Mouse (Mus musculus) T-helper 2 cell (primary cell): ENCODE measurements around the gene Mlph.

Experiments
- in situ Hi-C: fragments of 300-600 bp; cut with MboI, MseI; formaldehyde crosslinking; loops from one replicate; pipeline ENCODE4 v1.15.1; 2025; ENCODE audit warnings: high pct_unique_total_duplicates

The Mlph gene

GRCm38 (mm10) chr1:90968649-90969048 is 53.8 kb downstream of the Mlph start:
- in situ Hi-C loops: loop anchor here (10.0 kb wide), 1 partner anchor 356 kb away; the partner anchor contains the start of gene Espnl

- in situ Hi-C loops: loop anchor here (10.0 kb wide), 1 partner anchor 355 kb away; the partner anchor contains the start of gene Espnl
Observed at GRCm38 (mm10) chr1:90969347-90969784, 54.5 kb downstream of the Mlph start, which contains the start of gene Rab17. Gene Rab17 (minus strand): TSS chr1:90969661.

GRCm38 (mm10) chr1:90969881-90970390 is 55.1 kb downstream of the Mlph start:
- in situ Hi-C loops: loop anchor here (10.0 kb wide), 1 partner anchor 355 kb away; the partner anchor contains the start of gene Espnl

GRCm38 (mm10) chr1:90972911-90973573 is 58.2 kb downstream of the Mlph start:
- in situ Hi-C loops: no loop called here

GRCm38 (mm10) chr1:90973574-90973911 is 58.7 kb downstream of the Mlph start:
- in situ Hi-C loops: no loop called here

GRCm38 (mm10) chr1:90974906-90975649 is 60.2 kb downstream of the Mlph start:
- in situ Hi-C loops: loop anchor here (5.0 kb wide), 1 partner anchor 127 kb away; no protein-coding TSS in a partner anchor

- in situ Hi-C loops: loop anchor here (5.0 kb wide), 1 partner anchor 126 kb away; no protein-coding TSS in a partner anchor
Observed at GRCm38 (mm10) chr1:90975960-90976359, 61.1 kb downstream of the Mlph start.

GRCm38 (mm10) chr1:90980638-90981330 is 65.9 kb downstream of the Mlph start:
- in situ Hi-C loops: no loop called here

- in situ Hi-C loops: no loop called here
Observed at GRCm38 (mm10) chr1:90981346-90981745, 66.5 kb downstream of the Mlph start.

- in situ Hi-C loops: no loop called here
Observed at GRCm38 (mm10) chr1:90995916-90996315, 81.0 kb downstream of the Mlph start.

GRCm38 (mm10) chr1:90997136-90997535 is 82.3 kb downstream of the Mlph start:
- in situ Hi-C loops: no loop called here

- in situ Hi-C loops: no loop called here
Observed at GRCm38 (mm10) chr1:90997641-90998040, 82.8 kb downstream of the Mlph start.

GRCm38 (mm10) chr1:90998268-90998890 is 83.5 kb downstream of the Mlph start, which contains the start of gene Lrrfip1:
Gene Lrrfip1 (plus strand): TSS chr1:90998737.
- in situ Hi-C loops: no loop called here

- in situ Hi-C loops: no loop called here
Observed at GRCm38 (mm10) chr1:90998891-90999611, 84.2 kb downstream of the Mlph start.

GRCm38 (mm10) chr1:90999911-91000601 is 85.2 kb downstream of the Mlph start:
- in situ Hi-C loops: no loop called here
